Mouse (Mus musculus): ENCODE measurements around the gene Nfatc2.

Nfatc2 gene

DNA sequence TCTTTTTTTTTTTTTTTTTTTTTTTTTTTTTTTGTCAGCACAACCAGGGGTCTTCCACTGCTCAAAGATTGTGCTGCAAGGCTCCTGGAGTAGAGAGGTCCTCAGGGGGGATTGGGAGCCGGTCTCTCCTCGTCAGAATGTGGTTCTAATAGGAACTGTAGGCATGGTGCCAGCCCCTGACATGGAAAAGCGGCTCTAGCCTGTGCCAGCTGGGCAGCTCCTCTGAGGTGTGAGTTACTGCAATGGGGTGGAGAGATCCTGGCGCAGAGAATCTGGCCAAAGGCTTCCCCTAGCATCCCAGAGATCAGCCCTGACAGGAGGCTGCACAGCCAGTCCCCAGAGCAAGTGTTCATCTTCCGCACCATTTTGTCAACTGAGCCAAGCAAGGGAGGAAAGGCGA is 120.8 kb downstream of the Nfatc2 start:
- DNase-seq, result peak in 1 of 2 experiments; percentile 25

DNA sequence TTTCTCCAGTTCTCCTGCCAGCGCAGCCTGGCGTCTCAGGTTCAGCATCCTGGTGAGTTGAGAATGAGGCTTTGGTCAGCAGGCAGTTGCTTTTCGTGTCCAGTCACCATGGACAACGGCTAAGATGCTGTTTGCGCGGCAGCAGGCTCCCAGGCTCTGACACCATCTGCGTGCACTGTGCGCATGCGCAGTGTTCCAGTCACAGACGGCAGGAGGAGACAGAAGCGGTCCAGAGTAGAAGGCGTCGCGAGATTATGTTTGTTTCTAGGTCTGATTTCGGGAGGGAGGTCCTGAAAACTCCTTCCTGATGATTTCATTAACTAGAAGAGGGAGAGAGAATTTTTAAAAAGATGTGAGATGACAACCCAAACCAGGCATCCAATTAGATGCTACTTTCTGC is 121.5 kb downstream of the Nfatc2 start:
- DNase-seq, result no peak

- DNase-seq, result peak; percentile 20 to 58
Measured at GRCm38 (mm10) chr2:168478431-168478830, 123.0 kb downstream of the Nfatc2 start.

- DNase-seq, result no peak
Measured at GRCm38 (mm10) chr2:168473496-168473895, 128.0 kb downstream of the Nfatc2 start.

DNA sequence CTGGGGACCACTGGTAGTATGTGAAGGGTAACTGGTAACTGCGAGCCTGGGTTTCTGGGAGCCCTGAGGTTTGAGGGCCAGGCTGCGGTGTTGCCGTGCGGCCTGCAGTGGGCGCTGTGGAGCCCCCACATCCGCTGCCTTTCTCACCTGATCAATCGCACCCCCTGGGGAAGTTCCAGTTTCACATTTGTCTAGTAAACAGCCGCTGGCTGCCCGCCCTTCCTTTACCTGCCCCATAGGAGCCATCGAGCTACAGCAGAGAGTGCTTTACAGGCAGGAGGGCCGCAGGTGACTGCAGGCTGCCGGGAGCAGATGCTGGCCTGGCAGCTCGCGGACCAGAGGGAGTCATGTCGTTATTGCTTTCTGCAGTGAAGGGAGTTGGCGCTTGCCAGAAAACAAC is 128.6 kb downstream of the Nfatc2 start:
- peak; percentile 53 to 80 for DNase-seq

GRCm38 (mm10) chr2:168469032-168469431 is 132.4 kb downstream of the Nfatc2 start:
- peak; percentile 74 to 86 for DNase-seq

DNA sequence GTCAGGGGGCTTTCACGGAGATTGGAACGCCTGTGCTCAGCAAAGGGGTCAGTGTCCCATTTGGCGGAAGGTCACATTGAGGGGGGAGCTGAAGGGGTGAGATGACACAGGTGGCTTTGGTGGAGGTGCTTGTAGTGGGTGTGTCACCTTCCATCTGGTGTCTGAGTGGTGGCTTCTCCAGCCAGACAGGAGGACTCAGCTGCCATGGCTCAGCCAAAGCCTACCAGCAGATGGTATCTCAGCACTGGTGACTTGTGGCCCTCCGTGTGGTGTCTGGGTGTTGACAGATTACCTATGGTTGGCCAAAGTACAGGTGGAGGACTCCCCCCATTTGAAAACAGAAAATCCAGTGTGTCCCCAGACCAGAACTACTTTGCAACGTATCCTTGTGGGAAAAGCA is 134.3 kb downstream of the Nfatc2 start:
- no peak for DNase-seq

DNA sequence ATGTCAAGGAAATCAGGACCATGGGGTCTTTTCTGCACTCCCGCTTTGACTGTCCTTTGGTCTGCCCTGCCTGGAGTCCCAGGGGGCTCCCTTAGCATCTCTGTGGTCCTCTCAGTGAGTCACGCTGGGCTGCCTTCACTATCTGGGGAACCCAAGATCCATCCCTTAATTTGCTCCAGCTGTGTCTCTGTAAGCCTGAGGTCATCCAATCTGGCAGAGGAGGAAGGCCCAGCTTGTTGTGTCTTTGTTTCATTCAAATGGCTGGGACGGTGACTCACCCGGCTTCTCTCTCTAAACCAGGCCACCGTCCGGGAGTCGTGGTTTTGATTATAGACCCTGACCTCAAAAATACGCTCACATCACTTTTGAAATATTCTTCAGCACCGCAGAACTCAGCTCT is 135.4 kb downstream of the Nfatc2 start:
- no peak for DNase-seq

- DNase-seq, result no peak
Measured at GRCm38 (mm10) chr2:168465646-168466045, 135.8 kb downstream of the Nfatc2 start.

DNA sequence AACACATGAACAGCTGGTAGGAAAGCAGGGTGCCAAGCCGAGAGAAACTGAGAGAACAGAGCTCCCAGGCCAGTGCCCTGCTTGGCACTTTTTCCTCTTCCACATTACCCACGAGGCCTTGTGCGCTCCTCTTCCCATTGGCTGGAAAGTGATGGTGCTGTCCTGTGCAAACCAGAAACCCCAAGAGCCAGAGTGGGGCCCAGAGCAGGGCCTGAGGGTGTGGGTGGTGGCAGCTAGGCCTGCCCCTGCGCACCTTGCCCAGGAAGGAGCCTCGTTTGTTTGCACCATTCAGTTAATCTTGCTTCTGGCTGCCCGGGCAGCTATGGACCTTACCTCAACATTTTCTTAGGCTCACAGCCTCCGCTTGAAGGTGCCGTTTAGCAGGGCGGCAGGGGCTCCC is 139.6 kb downstream of the Nfatc2 start:
- DNase-seq, result no peak

DNA sequence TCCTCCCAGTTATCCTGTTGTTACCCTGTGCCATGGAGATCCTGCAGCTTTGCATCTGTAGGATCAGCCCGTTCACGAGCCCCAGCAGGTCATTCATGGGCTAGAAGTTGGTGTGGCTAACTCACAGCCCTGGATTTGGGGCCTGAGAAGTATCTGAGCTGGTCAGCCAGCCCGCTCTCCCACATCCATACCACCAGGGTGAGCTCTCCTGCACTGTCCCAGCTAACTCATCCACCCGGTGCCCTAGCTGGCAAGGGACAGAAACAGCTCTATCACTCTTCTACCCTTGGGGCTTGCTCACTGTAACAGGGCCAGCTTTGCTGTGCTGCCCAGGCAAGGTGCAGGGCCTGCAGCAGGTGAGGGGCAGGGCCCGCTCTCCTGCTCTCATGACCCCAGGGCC is 141.8 kb downstream of the Nfatc2 start:
- no peak for DNase-seq

DNA sequence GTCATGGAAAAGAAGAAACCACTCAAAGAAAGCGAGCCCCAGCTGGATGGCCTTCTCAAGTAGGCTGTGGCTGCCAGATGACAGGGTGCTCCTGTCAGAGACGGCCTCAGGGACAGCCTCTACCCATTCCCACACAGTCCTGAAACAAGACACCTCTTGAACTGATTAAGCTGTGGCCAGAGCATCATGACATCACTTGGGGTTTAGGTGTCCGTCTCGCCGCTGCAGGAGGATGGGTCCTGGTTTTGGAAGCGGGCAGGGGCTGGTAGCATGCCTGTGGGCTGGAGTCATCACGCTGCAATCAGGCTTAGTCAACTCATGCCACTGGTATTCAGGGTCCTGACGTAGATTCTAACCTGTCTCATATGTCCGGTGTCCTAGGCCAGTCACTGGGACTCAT is 142.9 kb downstream of the Nfatc2 start:
- DNase-seq, result no peak

DNA sequence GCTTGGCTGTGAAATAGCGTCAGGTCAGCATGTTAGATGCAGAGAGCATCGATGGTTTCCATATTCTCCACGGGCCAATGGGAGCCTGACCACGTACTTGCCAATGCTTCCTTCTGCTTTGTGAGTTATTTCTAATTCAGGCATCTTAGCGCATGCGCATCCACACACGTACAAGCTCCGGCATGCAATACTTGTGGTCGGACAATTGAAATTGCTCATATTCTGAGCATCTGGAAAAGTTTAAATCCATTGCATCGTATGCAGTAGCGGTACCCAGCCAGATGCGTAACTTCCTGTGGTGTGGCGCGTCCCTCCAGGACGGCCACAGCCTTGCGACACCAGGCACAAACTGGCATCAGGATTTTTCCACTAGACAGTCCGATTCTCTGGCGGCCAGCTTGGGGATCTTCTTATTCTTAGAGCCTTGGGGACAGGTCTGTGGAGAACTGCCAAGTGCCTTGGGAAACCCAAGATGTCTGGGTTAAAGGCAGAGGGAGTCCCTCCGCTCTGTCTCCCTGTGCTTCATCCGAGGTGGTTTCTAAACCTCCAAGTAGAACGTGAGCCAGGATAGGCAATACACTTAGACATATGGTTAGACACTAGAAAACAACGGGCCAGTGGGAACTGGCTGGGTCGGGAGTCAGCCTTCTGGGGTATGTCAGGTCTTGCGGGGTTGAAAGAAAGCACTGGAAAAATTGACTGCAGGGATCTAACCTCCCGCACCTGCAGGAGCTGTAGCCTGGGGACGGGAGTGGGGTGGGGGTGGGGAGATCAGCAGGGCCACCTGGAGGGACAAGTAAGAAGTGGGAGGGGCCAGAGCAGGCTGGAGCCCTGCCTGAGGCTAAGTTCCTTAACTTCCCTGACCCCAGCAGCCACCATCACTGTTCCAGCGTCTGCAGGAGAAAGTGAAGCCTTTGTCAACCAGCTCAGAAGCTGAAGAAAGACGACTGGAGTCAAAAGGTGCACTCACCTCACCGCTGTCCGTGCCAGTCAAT is 149.4 kb downstream of the Nfatc2 start:
- DNase-seq, result no peak

GRCm38 (mm10) chr2:168450977-168451376 is 150.5 kb downstream of the Nfatc2 start:
- DNase-seq, result peak in 1 of 2 experiments; percentile 53

DNA sequence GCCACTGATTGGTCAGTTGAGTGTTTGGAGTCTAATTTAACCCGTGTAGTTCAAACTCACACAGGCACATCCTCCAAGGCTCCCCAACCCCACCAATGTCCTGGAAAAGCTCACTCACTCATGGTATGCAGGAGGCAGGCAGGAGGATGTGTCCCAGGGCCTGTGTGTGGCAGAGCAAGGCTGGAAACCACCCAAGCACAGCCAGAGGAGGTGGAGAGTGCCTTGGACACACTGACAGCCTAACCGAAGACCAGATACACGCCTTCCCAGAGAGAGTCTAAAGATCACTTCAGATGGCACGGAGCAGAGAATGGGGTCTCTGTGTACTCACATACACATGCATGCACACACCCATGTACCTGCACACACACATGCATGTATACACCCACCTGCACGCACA is 153.4 kb downstream of the Nfatc2 start:
- peak; percentile 10 to 56 for DNase-seq

DNA sequence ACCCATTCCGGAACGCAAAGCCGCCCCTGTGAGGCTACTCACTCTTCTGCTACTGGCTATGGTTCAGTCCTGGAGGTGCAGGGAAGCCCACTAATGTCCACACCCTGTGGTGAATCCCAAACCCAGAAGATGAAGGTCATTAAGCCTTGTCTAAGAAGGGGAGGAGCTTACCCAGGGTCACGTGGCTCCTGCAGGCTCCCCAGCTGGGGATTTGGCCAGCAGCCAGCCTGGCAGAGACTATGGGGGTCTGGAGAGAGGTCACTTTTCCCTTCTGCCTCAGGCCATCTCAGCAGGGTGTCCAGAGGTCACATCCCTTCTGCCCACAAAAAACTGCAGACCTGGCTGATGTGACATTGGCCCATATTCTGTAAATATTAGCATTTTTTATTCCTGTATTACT is 153.9 kb downstream of the Nfatc2 start:
- DNase-seq, result peak in 1 of 2 experiments; percentile 19

- DNase-seq, result peak; percentile 42 to 75
Measured at GRCm38 (mm10) chr2:168445211-168445810, 156.1 kb downstream of the Nfatc2 start.

DNA sequence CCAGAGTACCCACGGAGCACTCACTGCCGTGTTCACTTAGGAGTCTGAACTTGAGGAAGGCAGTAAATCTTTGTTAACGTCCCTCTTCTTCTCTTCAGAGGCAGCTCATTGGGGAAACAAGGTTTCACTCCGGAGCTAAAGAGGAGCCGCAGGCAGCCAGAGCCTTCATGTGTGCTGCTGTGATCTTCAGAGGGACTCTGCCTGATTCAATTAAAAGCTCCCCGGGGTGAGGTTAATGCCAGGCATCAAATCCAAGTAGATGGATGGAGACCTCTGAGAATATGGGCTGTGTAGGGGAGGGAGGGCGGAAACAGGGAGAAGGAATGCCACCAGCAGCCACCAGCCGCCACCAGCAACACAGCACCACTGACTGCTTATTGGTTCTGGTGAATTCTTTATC is 157.3 kb downstream of the Nfatc2 start:
- no peak for DNase-seq

GRCm38 (mm10) chr2:168441494-168441893 is 160.0 kb downstream of the Nfatc2 start:
- DNase-seq, result no peak

DNA sequence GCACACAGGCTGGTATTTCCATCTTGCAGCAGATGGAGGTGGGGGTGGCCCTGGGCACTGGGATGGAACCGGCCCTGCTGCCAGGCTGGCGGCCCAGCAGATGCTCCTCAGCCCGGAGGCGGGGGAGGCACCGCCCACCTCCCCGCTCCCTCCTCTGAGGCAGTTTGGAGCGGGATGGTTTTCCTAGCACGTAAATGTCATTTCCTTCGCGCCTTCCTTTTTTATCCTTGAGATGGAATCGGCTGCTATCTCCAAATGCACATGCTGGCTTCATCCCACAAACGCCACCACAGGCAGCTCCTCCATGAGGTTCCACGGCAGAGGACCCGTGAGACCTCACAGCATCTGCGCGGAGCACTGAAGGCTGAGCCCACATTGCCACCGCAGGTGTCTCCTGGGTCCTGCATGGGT is 160.5 kb downstream of the Nfatc2 start:
- no peak for DNase-seq

GRCm38 (mm10) chr2:168438981-168439452 is 162.4 kb downstream of the Nfatc2 start:
- no peak for DNase-seq

- peak in 1 of 2 experiments; percentile 19 for DNase-seq
Measured at GRCm38 (mm10) chr2:168434187-168434586, 167.3 kb downstream of the Nfatc2 start.

- DNase-seq, result peak; percentile 76 to 77
Measured at GRCm38 (mm10) chr2:168433392-168433791, 168.1 kb downstream of the Nfatc2 start.

- no peak for DNase-seq
Measured at GRCm38 (mm10) chr2:168432394-168432793, 169.1 kb downstream of the Nfatc2 start.

Data from kidney, postnatal 36 days (tissue).